Mouse (Mus musculus) MEL (cell line): ENCODE measurements around the gene AF067063. TPM values are rescaled to one million over a fixed set of nuclear protein-coding genes. Genes with fewer than 3 reads are reported as not detected.

Experiments used
- DNase-seq: peaks from one replicate; pipeline ENCODE4 v3.0.0; 2011; ENCODE audit warnings: low read depth, low spot score
- H3K27ac ChIP-seq: 2 replicates; pipeline ENCODE4 v1.5.1; 2012; ENCODE audit warnings: low read depth, mild to moderate bottlenecking, control low read depth, low read length, moderate library complexity; ENCODE audit not compliant: control insufficient read depth
- H3K27me3 ChIP-seq, 2 experiments: fragments of 150-350 bp in 1 of 2; sonication (generic) in 1 of 2; 2 replicates each; pipeline ENCODE4 v1.6.1; 2012; ENCODE audit warnings: low read length in 2 of 2, mild to moderate bottlenecking in 2 of 2, improper control_type of control experiment in 1 of 2, moderate library complexity in 1 of 2; ENCODE audit not compliant: insufficient read depth in 2 of 2, control insufficient read depth in 1 of 2
- H3K36me3 ChIP-seq, 2 experiments: 2 replicates each; pipeline ENCODE4 v1.6.1; 2012 to 2014; ENCODE audit warnings: low read length in 2 of 2, improper control_type of control experiment in 1 of 2, inconsistent platforms in 1 of 2, mild to moderate bottlenecking in 1 of 2; ENCODE audit not compliant: insufficient read depth in 2 of 2, control insufficient read depth in 1 of 2
- H3K4me1 ChIP-seq, 2 experiments: fragments of 150-350 bp in 1 of 2; sonication (generic) in 1 of 2; 2 replicates each; pipeline ENCODE4 v1.6.1; 2012; ENCODE audit warnings: low read length in 2 of 2, improper control_type of control experiment in 1 of 2, mild to moderate bottlenecking in 1 of 2; ENCODE audit not compliant: insufficient read depth in 2 of 2, control insufficient read depth in 1 of 2
- H3K4me3 ChIP-seq, 2 experiments: fragments of 150-350 bp in 1 of 2; sonication (generic) in 1 of 2; 2 replicates each; pipeline ENCODE4 v1.5.1; 2012; ENCODE audit warnings: low read depth in 2 of 2, low read length in 2 of 2, mild to moderate bottlenecking in 2 of 2, moderate library complexity in 2 of 2, control low read depth in 1 of 2, improper control_type of control experiment in 1 of 2; ENCODE audit not compliant: control insufficient read depth in 1 of 2, insufficient read depth in 1 of 2
- H3K79me2 ChIP-seq: 2 replicates; pipeline ENCODE4 v1.6.1; 2012; ENCODE audit warnings: mild to moderate bottlenecking, low read length, moderate library complexity; ENCODE audit not compliant: control insufficient read depth, poor library complexity, insufficient read depth
- H3K9ac ChIP-seq: 2 replicates; pipeline ENCODE4 v1.6.1; 2012; ENCODE audit warnings: low read depth, mild to moderate bottlenecking, control low read depth, low read length, moderate library complexity; ENCODE audit not compliant: control insufficient read depth, poor library complexity, severe bottlenecking
- H3K9me3 ChIP-seq: fragments of 150-350 bp; sonication (generic); replicated peaks from 2 replicates; pipeline ENCODE4 v1.6.1; 2012; ENCODE audit warnings: mild to moderate bottlenecking, low read length, improper control_type of control experiment, moderate library complexity; ENCODE audit not compliant: insufficient read depth
- CTCF ChIP-seq, 3 experiments: IDR thresholded peaks in 2 of 3; conservative IDR thresholded peaks in 1 of 3; 2 replicates each; pipeline ENCODE4 v1.5.1; 2011 to 2012; ENCODE audit warnings: low read length in 3 of 3, low read depth in 2 of 3, mild to moderate bottlenecking in 2 of 3, improper control_type of control experiment in 1 of 3, inconsistent platforms in 1 of 3, mixed read lengths in 1 of 3, moderate library complexity in 1 of 3; ENCODE audit not compliant: control insufficient read depth in 1 of 3, insufficient read depth in 1 of 3, poor library complexity in 1 of 3, severe bottlenecking in 1 of 3
- E2F4 ChIP-seq: IDR thresholded peaks from 2 replicates; pipeline ENCODE4 v1.6.1; 2011; ENCODE audit warnings: low read depth, low read length, improper control_type of control experiment, borderline replicate concordance
- JUND ChIP-seq: IDR thresholded peaks from 2 replicates; pipeline ENCODE4 v1.6.1; 2011; ENCODE audit warnings: low read depth, mild to moderate bottlenecking, improper control_type of control experiment, low read length
- MAX ChIP-seq: IDR thresholded peaks from 2 replicates; pipeline ENCODE4 v1.6.1; 2011; ENCODE audit warnings: low read length, improper control_type of control experiment
- MAZ ChIP-seq: IDR thresholded peaks from 2 replicates; pipeline ENCODE4 v1.6.1; 2012; ENCODE audit warnings: low read depth, mild to moderate bottlenecking, inconsistent platforms, low read length, improper control_type of control experiment
- MEF2A ChIP-seq: IDR thresholded peaks from 2 replicates; pipeline ENCODE4 v1.6.1; 2014; ENCODE audit warnings: low read depth, mild to moderate bottlenecking, inconsistent platforms, low read length, improper control_type of control experiment; ENCODE audit not compliant: poor library complexity, insufficient replicate concordance, severe bottlenecking; ENCODE audit errors: extremely low read depth
- MXI1 ChIP-seq: IDR thresholded peaks from 2 replicates; pipeline ENCODE4 v1.6.1; 2011; ENCODE audit warnings: mild to moderate bottlenecking, low read depth, low read length, improper control_type of control experiment
- MYC ChIP-seq: IDR thresholded peaks from 2 replicates; pipeline ENCODE4 v1.6.1; 2011; ENCODE audit warnings: low read depth, mild to moderate bottlenecking, low read length, improper control_type of control experiment, moderate library complexity
- NELFE ChIP-seq: IDR thresholded peaks from 2 replicates; pipeline ENCODE4 v1.6.1; 2011; ENCODE audit warnings: low read depth, low read length, improper control_type of control experiment
- POLR2A ChIP-seq, 2 experiments: IDR thresholded peaks; 2 replicates each; pipeline ENCODE4 v1.6.1; 2011 to 2012; ENCODE audit warnings: low read length in 2 of 2, mild to moderate bottlenecking in 2 of 2, control low read depth in 1 of 2, improper control_type of control experiment in 1 of 2, low read depth in 1 of 2, moderate library complexity in 1 of 2; ENCODE audit not compliant: control insufficient read depth in 1 of 2, insufficient read depth in 1 of 2, poor library complexity in 1 of 2
- POLR2AphosphoS2 ChIP-seq: IDR thresholded peaks from 2 replicates; pipeline ENCODE4 v1.6.1; 2011; ENCODE audit warnings: low read length, improper control_type of control experiment
- SIN3A ChIP-seq: IDR thresholded peaks from 2 replicates; pipeline ENCODE4 v1.6.1; 2012; ENCODE audit warnings: low read length, improper control_type of control experiment, inconsistent platforms
- TBP ChIP-seq: IDR thresholded peaks from 2 replicates; pipeline ENCODE4 v1.8.0; 2011; ENCODE audit warnings: low read depth, low read length, improper control_type of control experiment
- USF1 ChIP-seq: IDR thresholded peaks from 2 replicates; pipeline ENCODE4 v1.6.1; 2014; ENCODE audit warnings: low read depth, mild to moderate bottlenecking, inconsistent platforms, low read length, improper control_type of control experiment, moderate library complexity
- polyA plus RNA-seq, 2 experiments: library from polyadenylated mRNA; stranded (reverse) in 1 of 2; unstranded in 1 of 2; fragments of >175 nt in 1 of 2; fragments of >200 nt in 1 of 2; gene quantifications; 2 replicates each; pipeline versions ENCODE4 v1.2.1 to v1.2.4; 2012; ENCODE audit warnings: low replicate concordance in 2 of 2, low read depth in 1 of 2; ENCODE audit not compliant: insufficient read length in 2 of 2, insufficient read depth in 1 of 2, missing spikeins in 1 of 2
- total RNA-seq: library from RNA; depleted of rRNA; stranded (reverse); fragments of 300-350 nt; gene quantifications from 2 replicates; pipeline ENCODE4 v1.2.3, GENCODE M21; 2012

Gene AF067063
- total and polyA plus RNA-seq, 3 experiments = not detected

DNA sequence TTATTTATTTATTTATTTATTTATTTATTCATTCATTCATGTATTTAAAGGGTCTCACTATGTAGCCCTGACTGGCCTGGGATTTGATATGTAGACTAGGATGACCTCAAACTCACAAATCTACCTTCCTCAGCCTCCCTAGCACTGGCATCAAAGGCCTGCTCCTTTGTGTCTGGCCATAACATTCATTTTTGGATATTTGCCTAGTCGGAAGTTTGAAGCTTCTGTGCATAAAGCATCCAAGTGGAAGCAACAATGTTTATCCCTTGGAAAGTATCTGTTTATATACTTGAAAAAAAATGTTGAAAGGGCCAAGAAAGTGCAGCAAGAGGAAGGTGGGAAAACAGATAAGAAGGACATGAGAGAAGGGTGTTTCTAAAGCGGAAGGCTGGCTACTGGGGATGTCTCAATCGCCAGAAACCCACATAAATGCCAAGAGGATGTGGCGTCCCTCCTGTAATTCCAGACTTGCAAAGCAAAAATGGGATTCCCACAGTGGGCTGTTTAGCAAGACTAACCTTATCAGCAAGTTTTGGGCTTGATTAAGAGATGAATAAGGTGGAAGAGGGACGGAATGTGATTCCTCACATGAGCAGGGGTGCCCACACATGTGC is 37.1 kb downstream of the AF067063 start:
- Histone ChIP-seq H3K4me1 (peaks cover 3 to 13% of the 10 kb centered on the region in 2 experiments; a peak in 3 of 4 replicates), H3K36me3 (peaks cover 6 to 20% of the 10 kb centered on the region in 2 experiments), H3K9me3 (no peaks in the 10 kb centered on the region), H3K9ac (no peak overlapping the region), H3K27me3 (no peaks in the 10 kb centered on the region), H3K4me3 (no peak overlapping the region), H3K79me2 (peaks cover 28% of the 10 kb centered on the region), H3K27ac (no peak overlapping the region)
- TF ChIP-seq JUND (no peak), MYC (no peak), MAX (no peak), SIN3A (no peak), MEF2A (no peak)
- no peak for DNase-seq

DNA sequence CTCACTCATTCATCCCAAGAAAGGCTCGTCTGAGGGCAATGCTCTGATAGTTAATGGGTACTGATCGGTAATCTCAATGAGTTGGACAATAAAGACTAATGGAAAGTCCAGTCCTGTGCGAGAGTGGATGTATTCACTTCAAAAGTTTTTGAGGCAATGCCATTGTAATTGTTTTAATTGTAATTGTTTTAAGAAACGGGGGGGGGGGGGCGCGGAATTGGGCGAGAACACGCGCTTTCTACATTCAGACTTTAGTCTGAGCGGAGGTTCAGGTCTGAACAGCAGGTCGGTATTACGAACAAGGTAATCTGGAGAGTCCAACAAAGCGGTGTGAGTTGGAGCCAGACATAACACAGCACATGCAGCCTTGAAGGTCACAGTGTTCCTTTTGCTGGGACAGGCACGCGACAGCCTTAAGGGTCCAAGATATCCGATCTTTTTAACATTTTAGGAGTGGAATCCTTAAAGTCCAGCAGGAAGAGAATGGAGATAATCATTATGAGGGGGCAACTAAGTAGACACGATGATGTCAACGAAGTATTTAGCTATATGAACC is 38.4 kb downstream of the AF067063 start:
- H3K9ac ChIP-seq = peak overlapping the region; percentile 93
- peaks cover 3 to 13% of the 10 kb centered on the region in 2 experiments; a peak in 3 of 4 replicates for H3K4me1 ChIP-seq
- H3K4me3 ChIP-seq = peak overlapping the region; percentile 85 to 91
- H3K79me2 ChIP-seq = peaks cover 29% of the 10 kb centered on the region
- H3K27me3 ChIP-seq = no peaks in the 10 kb centered on the region
- peak; percentile 38; the same call in 1 of the 2 replicates for TF ChIP-seq SIN3A
- no peak for TF ChIP-seq NELFE
- TF ChIP-seq MXI1 = peak; percentile 88
- 0 out of 2 replicates have a peak, but pooled peaks have one; percentile 13 for TF ChIP-seq MAZ
- 0 out of 2 replicates have a peak, but pooled peaks have one; percentile 29 for TF ChIP-seq USF1
- TF ChIP-seq E2F4 = no peak
- peak; percentile 59; the same call in 1 of the 2 replicates for TF ChIP-seq POLR2AphosphoS2
- TF ChIP-seq TBP = no peak
- peak; percentile 88 for TF ChIP-seq MAX
- 0 out of 6 replicates have a peak, but pooled peaks of 1 of the 3 experiments have one; percentile 0 for TF ChIP-seq CTCF (IDR thresholded peaks at IDR 0.05 in 2 of 3, conservative IDR thresholded peaks at IDR 0.05 in 1 of 3; ENCODE audit: control insufficient read depth in 1 of 3, insufficient read depth in 1 of 3, low read depth in 2 of 3, low read length in 3 of 3, poor library complexity in 1 of 3, severe bottlenecking in 1 of 3)
- TF ChIP-seq MYC = peak; percentile 95
- peak; percentile 15 to 17; a peak in 1 of 4 replicates for TF ChIP-seq POLR2A (IDR thresholded peaks at IDR 0.05; ENCODE audit: control insufficient read depth in 1 of 2, insufficient read depth in 1 of 2, low read depth in 1 of 2, low read length in 2 of 2, poor library complexity in 1 of 2)
- TF ChIP-seq, all 39 proteins: peak for 9
- H3K36me3 ChIP-seq = peaks cover 11 to 25% of the 10 kb centered on the region in 2 experiments
- H3K27ac ChIP-seq = peak overlapping the region; percentile 79
- H3K9me3 ChIP-seq = no peaks in the 10 kb centered on the region
- peak; percentile 46 for DNase-seq
